Comparison of ENCODE assay signal across 8 mouse cellular contexts in the genomic region with DNA sequence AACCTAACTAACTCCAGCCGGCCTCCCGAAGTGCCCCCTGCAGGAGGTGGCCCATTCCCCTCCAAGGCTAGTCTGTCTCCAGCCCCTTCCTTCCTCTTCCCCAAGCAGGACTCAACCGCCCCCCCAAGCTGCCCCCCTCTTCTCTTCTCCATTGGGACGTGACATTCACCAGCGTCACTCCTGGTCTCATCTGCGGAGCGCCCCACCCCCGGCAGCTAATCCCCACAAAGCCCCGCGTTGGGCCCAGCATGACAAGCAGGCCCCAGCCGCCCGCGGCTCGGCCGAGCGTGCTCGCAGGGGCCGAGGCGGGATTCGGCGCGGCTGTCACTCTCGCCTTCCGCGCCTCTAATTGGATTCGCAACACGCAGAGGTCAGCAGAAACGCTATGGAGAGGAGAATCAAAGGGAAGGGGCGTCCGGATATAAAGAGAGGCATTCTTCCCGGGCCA.
DNase-seq lines count a peak whose midpoint lies in the region; ATAC-seq lines count a peak whose summit lies in the region.

No protein-coding gene starts in this region.

- H3K27me3 ChIP-seq in embryonic facial prominence, embryonic 12.5 days: peaks cover 8% of the 10 kb centered on the region; the same call in 1 of the 2 replicates
- H3K27me3 ChIP-seq in hindbrain, embryonic 15.5 days: no peaks in the 10 kb centered on the region
- H3K27me3 ChIP-seq in liver, embryonic 16.5 days (ENCODE audit: control insufficient read depth, insufficient read depth, low read depth, low read length): peaks cover 14% of the 10 kb centered on the region

- no peaks in the 10 kb centered on the region for H3K9me3 ChIP-seq in embryonic facial prominence, embryonic 12.5 days
- no peaks in the 10 kb centered on the region for H3K9me3 ChIP-seq in hindbrain, embryonic 15.5 days
- H3K9me3 ChIP-seq in liver, embryonic 16.5 days (replicated peaks; ENCODE audit: control insufficient read depth, low read length): no peaks in the 10 kb centered on the region

- peak overlapping the region; percentile 46 for H3K9ac ChIP-seq in embryonic facial prominence, embryonic 12.5 days
- peak overlapping the region; percentile 4; the same call in 1 of the 2 replicates for H3K9ac ChIP-seq in hindbrain, embryonic 15.5 days
- H3K9ac ChIP-seq in liver, embryonic 16.5 days (ENCODE audit: low read depth, low read length): no peak overlapping the region

- peak; percentile 35 for DNase-seq in layer of hippocampus, adult 9-11 months
- no peak for DNase-seq in layer of hippocampus, adult 11-12 months (ENCODE audit: low spot score)
- peak; percentile 70 to 74 for DNase-seq in right cerebral cortex, postnatal 10 days (ENCODE audit: low spot score in 2 of 2)
- DNase-seq in ovary, postnatal 36 days (ENCODE audit: low spot score): no peak
- DNase-seq in cerebellum, adult 9-10 months: no peak

- H3K27ac ChIP-seq in embryonic facial prominence, embryonic 12.5 days: peak overlapping the region; percentile 71
- H3K27ac ChIP-seq in hindbrain, embryonic 15.5 days (replicated peaks): peak overlapping the region; percentile 86
- no peak overlapping the region for H3K27ac ChIP-seq in liver, embryonic 16.5 days (ENCODE audit: low read length)

- under 1% methylated on average over 31 of the region's 31 CpGs for WGBS in embryonic facial prominence, embryonic 12.5 days
- WGBS in hindbrain, embryonic 15.5 days: 2% methylated on average over 30 of the region's 31 CpGs
- 1% methylated on average over 30 of the region's 31 CpGs for WGBS in liver, embryonic 16.5 days (ENCODE audit: insufficient replicate concordance)

- H3K4me1 ChIP-seq in embryonic facial prominence, embryonic 12.5 days: peaks cover 57% of the 10 kb centered on the region
- peaks cover 79% of the 10 kb centered on the region for H3K4me1 ChIP-seq in hindbrain, embryonic 15.5 days (replicated peaks)
- H3K4me1 ChIP-seq in liver, embryonic 16.5 days (ENCODE audit: control insufficient read depth, low read depth, low read length): no peaks in the 10 kb centered on the region; the same call in 1 of the 2 replicates

- H3K4me2 ChIP-seq in embryonic facial prominence, embryonic 12.5 days (replicated peaks): peak overlapping the region; percentile 55
- H3K4me2 ChIP-seq in hindbrain, embryonic 15.5 days: peak overlapping the region; percentile 51
- H3K4me2 ChIP-seq in liver, embryonic 16.5 days (ENCODE audit: low read depth, low read length): peak overlapping the region; percentile 26

- peak overlapping the region; percentile 26 for H3K4me3 ChIP-seq in embryonic facial prominence, embryonic 12.5 days
- peak overlapping the region; percentile 12 for H3K4me3 ChIP-seq in hindbrain, embryonic 15.5 days
- peak overlapping the region; percentile 0; the same call in 1 of the 2 replicates for H3K4me3 ChIP-seq in liver, embryonic 16.5 days (ENCODE audit: low read depth, low read length)

- no peaks in the 10 kb centered on the region; the same call in 1 of the 2 replicates for H3K36me3 ChIP-seq in embryonic facial prominence, embryonic 12.5 days
- H3K36me3 ChIP-seq in hindbrain, embryonic 15.5 days: no peaks in the 10 kb centered on the region
- H3K36me3 ChIP-seq in liver, embryonic 16.5 days (ENCODE audit: control insufficient read depth, insufficient read depth): no peaks in the 10 kb centered on the region

- ATAC-seq in embryonic facial prominence, embryonic 12.5 days (ENCODE audit: insufficient number of reproducible peaks, insufficient read depth, low FRiP score, low TSS enrichment): peak; percentile 64
- ATAC-seq in hindbrain, embryonic 15.5 days (ENCODE audit: low FRiP score, low read depth): peak; percentile 72
- no peak for ATAC-seq in liver, embryonic 16.5 days (ENCODE audit: low read depth)

Comparison
In these comparisons a context has a peak if more than half of its experiments do, and no peak if none do; other contexts are left out.
1. DNase-seq: peak in layer of hippocampus, adult 9-11 months (single experiment) and right cerebral cortex, postnatal 10 days (2 of 2); none in layer of hippocampus, adult 11-12 months (single experiment), ovary, postnatal 36 days (single experiment) and cerebellum, adult 9-10 months (single experiment).
2. Peak in every context shown above with its lines, with median percentiles within 50 percentile points of each other: H3K4me2 ChIP-seq and H3K4me3 ChIP-seq.